Mouse (Mus musculus) embryonic facial prominence, embryonic 13.5 days (tissue): ENCODE results near the gene Rps6kc1. TPM values are rescaled to one million over a fixed set of nuclear protein-coding genes. Genes with fewer than 3 reads are reported as not detected.
"Not testable (repeated sequence)": the region's sequence is repeated elsewhere in the genome, so short reads cannot be mapped to it uniquely, and the experiment has no call there.

ENCODE experiments used
- ATAC-seq: fragments of 200-750 bp; cut with Nextera tagmentation; 2 replicates; pipeline ENCODE4 v1.8.0; 2017; ENCODE audit warnings: low read depth; ENCODE audit not compliant: insufficient number of reproducible peaks, insufficient read depth, low FRiP score, low TSS enrichment
- H3K27ac ChIP-seq: fragments of 300-500 bp; sonication (generic); 2 replicates; pipeline ENCODE4 v1.5.1; 2015; ENCODE audit warnings: moderate library complexity, mild to moderate bottlenecking, inconsistent platforms
- H3K27me3 ChIP-seq: fragments of 300-500 bp; sonication (generic); 2 replicates; pipeline ENCODE4 v1.6.1; 2015; ENCODE audit warnings: mild to moderate bottlenecking, inconsistent platforms
- H3K36me3 ChIP-seq: fragments of 300-500 bp; sonication (generic); 2 replicates; pipeline ENCODE4 v1.6.1; 2015; ENCODE audit warnings: mild to moderate bottlenecking, inconsistent platforms
- H3K4me1 ChIP-seq: fragments of 300-500 bp; sonication (generic); 2 replicates; pipeline ENCODE4 v1.6.1; 2015; ENCODE audit warnings: inconsistent platforms
- H3K4me2 ChIP-seq: fragments of 300-500 bp; sonication (generic); 2 replicates; pipeline ENCODE4 v1.6.1; 2015; ENCODE audit warnings: moderate library complexity, mild to moderate bottlenecking, inconsistent platforms
- H3K4me3 ChIP-seq: fragments of 300-500 bp; sonication (generic); 2 replicates; pipeline ENCODE4 v1.5.1; 2015; ENCODE audit warnings: mild to moderate bottlenecking, inconsistent platforms
- H3K9ac ChIP-seq: fragments of 300-500 bp; sonication (generic); 2 replicates; pipeline ENCODE4 v1.6.1; 2015; ENCODE audit warnings: mild to moderate bottlenecking, inconsistent platforms
- H3K9me3 ChIP-seq: fragments of 300-500 bp; sonication (generic); 2 replicates; pipeline ENCODE4 v1.6.1; 2016; ENCODE audit warnings: inconsistent platforms
- WGBS: fragments of 180-500 bp; shearing (Covaris S2); methylation state at CpG from one replicate; pipeline ENCODE4 v1.1.7; 2015; ENCODE audit warnings: mixed read lengths; 5-methylcytosine and 5-hydroxymethylcytosine counted together
- polyA plus RNA-seq: library from polyadenylated mRNA; unstranded; fragments of >200 nt; fragmentation: Nextera tagmentation; extraction: Ambion mirVana; gene quantifications from 2 replicates; pipeline ENCODE4 v1.2.1, GENCODE M21; 2015

Gene Rps6kc1
- polyA plus RNA-seq, 1 experiment from 2014 or later = 18.4 TPM

GRCm38 (mm10) chr1:190928370-190929009, 16.9 kb upstream of the Rps6kc1 start:
- Histone ChIP-seq H3K9ac (peak overlapping the region; percentile 84), H3K36me3 (peaks cover 5% of the 10 kb centered on the region), H3K4me2 (peak overlapping the region; percentile 67), H3K27ac (peak overlapping the region; percentile 96), H3K4me3 (peak overlapping the region; percentile 58), H3K27me3 (no peaks in the 10 kb centered on the region), H3K9me3 (no peaks in the 10 kb centered on the region), H3K4me1 (peaks cover 18% of the 10 kb centered on the region)
- under 1% methylated on average over 58 of the region's 79 CpGs for WGBS
- ATAC-seq = peak; percentile 94

GRCm38 (mm10) chr1:190927751-190928369, 16.3 kb upstream of the Rps6kc1 start:
- WGBS = 22% methylated on average over 16 of the region's 16 CpGs
- peak overlapping the region; percentile 58 for H3K4me3 ChIP-seq
- no peak for ATAC-seq
- peaks cover 2% of the 10 kb centered on the region for H3K36me3 ChIP-seq
- peak overlapping the region; percentile 96 for H3K27ac ChIP-seq
- peak overlapping the region; percentile 84 for H3K9ac ChIP-seq
- peaks cover 18% of the 10 kb centered on the region for H3K4me1 ChIP-seq
- H3K4me2 ChIP-seq = peak overlapping the region; percentile 67
- no peaks in the 10 kb centered on the region for H3K27me3 ChIP-seq
- no peaks in the 10 kb centered on the region for H3K9me3 ChIP-seq

GRCm38 (mm10) chr1:190927311-190927710, 15.7 kb upstream of the Rps6kc1 start:
- 92% methylated on average over 3 of the region's 3 CpGs for WGBS
- ATAC-seq = no peak
- Histone ChIP-seq H3K9ac (no peak overlapping the region), H3K9me3 (no peaks in the 10 kb centered on the region), H3K4me3 (peak overlapping the region; percentile 58; the same call in 1 of the 2 replicates), H3K36me3 (no peaks in the 10 kb centered on the region), H3K27ac (no peak overlapping the region), H3K4me2 (peak overlapping the region; percentile 67), H3K4me1 (peaks cover 18% of the 10 kb centered on the region), H3K27me3 (no peaks in the 10 kb centered on the region)

- H3K36me3 ChIP-seq, H3K9ac ChIP-seq, H3K4me2 ChIP-seq, ATAC-seq, H3K27ac ChIP-seq, H3K27me3 ChIP-seq, H3K9me3 ChIP-seq, H3K4me3 ChIP-seq: not testable (repeated sequence)
- peaks cover 12% of the 10 kb centered on the region for H3K4me1 ChIP-seq
- 65% methylated on average over 3 of the region's 3 CpGs for WGBS
Observed at GRCm38 (mm10) chr1:190924812-190925211, 13.2 kb upstream of the Rps6kc1 start, which contains the start of gene Angel2. Gene Angel2, plus strand, starts transcription at chr1:190925112.

- no peak overlapping the region for H3K4me2 ChIP-seq
- H3K9ac ChIP-seq = no peak overlapping the region
- no peak for ATAC-seq
- H3K4me3 ChIP-seq = no peak overlapping the region
- no peak overlapping the region for H3K27ac ChIP-seq
- H3K36me3 ChIP-seq = no peaks in the 10 kb centered on the region
- no peaks in the 10 kb centered on the region for H3K9me3 ChIP-seq
- H3K4me1 ChIP-seq = no peaks in the 10 kb centered on the region
- no peaks in the 10 kb centered on the region for H3K27me3 ChIP-seq
- WGBS = 66% methylated on average over 8 of the region's 8 CpGs
Observed at GRCm38 (mm10) chr1:190919725-190920469, 8.3 kb upstream of the Rps6kc1 start.

GRCm38 (mm10) chr1:190918938-190919337, 7.4 kb upstream of the Rps6kc1 start:
- H3K27me3 ChIP-seq = no peaks in the 10 kb centered on the region
- WGBS = 72% methylated on average over 7 of the region's 7 CpGs
- ATAC-seq = no peak
- H3K9ac ChIP-seq = no peak overlapping the region
- no peak overlapping the region for H3K27ac ChIP-seq
- no peaks in the 10 kb centered on the region for H3K9me3 ChIP-seq
- no peaks in the 10 kb centered on the region for H3K4me1 ChIP-seq
- H3K4me2 ChIP-seq = no peak overlapping the region
- no peaks in the 10 kb centered on the region for H3K36me3 ChIP-seq
- H3K4me3 ChIP-seq = no peak overlapping the region

- H3K4me2 ChIP-seq = peak overlapping the region; percentile 91
- WGBS = 40% methylated on average over 1 of the region's 1 CpGs
- H3K9ac ChIP-seq = no peak overlapping the region
Observed at GRCm38 (mm10) chr1:190912623-190913022, 1.1 kb upstream of the Rps6kc1 start.

GRCm38 (mm10) chr1:190910836-190911235, 734 bp downstream of the Rps6kc1 start:
- peaks cover 25% of the 10 kb centered on the region for H3K4me1 ChIP-seq
- peak overlapping the region; percentile 91 for H3K4me2 ChIP-seq
- H3K4me3 ChIP-seq = peak overlapping the region; percentile 87
- WGBS = 76% methylated on average over 6 of the region's 6 CpGs
- H3K9ac ChIP-seq = peak overlapping the region; percentile 89
- no peaks in the 10 kb centered on the region for H3K27me3 ChIP-seq
- no peaks in the 10 kb centered on the region for H3K36me3 ChIP-seq
- ATAC-seq = no peak
- H3K9me3 ChIP-seq = no peaks in the 10 kb centered on the region
- no peak overlapping the region for H3K27ac ChIP-seq

More at GRCm38 (mm10) chr1:190912623-190913022, 1.1 kb upstream of the Rps6kc1 start:
- H3K27me3 ChIP-seq = no peaks in the 10 kb centered on the region
- peaks cover 25% of the 10 kb centered on the region for H3K4me1 ChIP-seq
- H3K9me3 ChIP-seq = no peaks in the 10 kb centered on the region
- no peak for ATAC-seq
- no peak overlapping the region for H3K27ac ChIP-seq
- H3K4me3 ChIP-seq = no peak overlapping the region
- no peaks in the 10 kb centered on the region for H3K36me3 ChIP-seq

- ATAC-seq = no peak
- Histone ChIP-seq H3K36me3 (peaks cover 21% of the 10 kb centered on the region), H3K9me3 (no peaks in the 10 kb centered on the region), H3K9ac (no peak overlapping the region), H3K27ac (no peak overlapping the region), H3K4me2 (no peak overlapping the region), H3K4me1 (peaks cover 9% of the 10 kb centered on the region), H3K4me3 (no peak overlapping the region), H3K27me3 (no peaks in the 10 kb centered on the region)
- WGBS = 90% methylated on average over 16 of the region's 16 CpGs
Observed at GRCm38 (mm10) chr1:190904714-190905113, 6.9 kb downstream of the Rps6kc1 start.

GRCm38 (mm10) chr1:190904136-190904535, 7.4 kb downstream of the Rps6kc1 start:
- Histone ChIP-seq H3K27ac (no peak overlapping the region), H3K27me3 (no peaks in the 10 kb centered on the region), H3K9ac (no peak overlapping the region), H3K4me2 (no peak overlapping the region), H3K9me3 (no peaks in the 10 kb centered on the region), H3K4me3 (no peak overlapping the region), H3K36me3 (peaks cover 22% of the 10 kb centered on the region), H3K4me1 (peaks cover 5% of the 10 kb centered on the region)
- 96% methylated on average over 3 of the region's 3 CpGs for WGBS
- no peak for ATAC-seq

GRCm38 (mm10) chr1:190901082-190901481, 10.5 kb downstream of the Rps6kc1 start:
- Histone ChIP-seq H3K4me3 (no peak overlapping the region), H3K36me3 (peaks cover 43% of the 10 kb centered on the region), H3K9ac (no peak overlapping the region), H3K27ac (no peak overlapping the region), H3K4me2 (no peak overlapping the region), H3K27me3 (no peaks in the 10 kb centered on the region), H3K9me3 (no peaks in the 10 kb centered on the region), H3K4me1 (no peaks in the 10 kb centered on the region; the same call in 1 of the 2 replicates)
- 68% methylated on average over 2 of the region's 2 CpGs for WGBS
- ATAC-seq = no peak
